Mouse (Mus musculus): ENCODE data around the gene Lrrc38.
"Not testable (repeated sequence)": the region's sequence is repeated elsewhere in the genome, so short reads cannot be mapped to it uniquely, and the experiment has no call there.

Lrrc38 gene

GRCm38 (mm10) chr4:143349484-143349906 lies at the start of gene Lrrc38:
Lrrc38 (plus strand) TSS chr4:143349757.
- peak in 1 of 2 experiments; percentile 45 for DNase-seq

GRCm38 (mm10) chr4:143300113-143300688 lies 49.4 kb upstream of the Lrrc38 start:
- DNase-seq = no peak

- DNase-seq = no peak
These were observed 48.5 kb upstream of the Lrrc38 start for GRCm38 (mm10) chr4:143301042-143301441.

GRCm38 (mm10) chr4:143301875-143302274 lies 47.7 kb upstream of the Lrrc38 start:
- no peak for DNase-seq

GRCm38 (mm10) chr4:143302279-143302890 lies 47.2 kb upstream of the Lrrc38 start:
- DNase-seq = no peak

- DNase-seq = no peak
These were observed 44.5 kb upstream of the Lrrc38 start for GRCm38 (mm10) chr4:143305031-143305430.

GRCm38 (mm10) chr4:143305987-143306772 lies 43.4 kb upstream of the Lrrc38 start:
- DNase-seq = no peak

GRCm38 (mm10) chr4:143311341-143311740 lies 38.2 kb upstream of the Lrrc38 start:
- DNase-seq = peak in 1 of 2 experiments; percentile 49

- no peak for DNase-seq
These were observed 36.3 kb upstream of the Lrrc38 start for GRCm38 (mm10) chr4:143313299-143313698.

GRCm38 (mm10) chr4:143324176-143324924 lies 25.2 kb upstream of the Lrrc38 start:
- no peak for DNase-seq

GRCm38 (mm10) chr4:143324925-143325624 lies 24.5 kb upstream of the Lrrc38 start:
- DNase-seq = no peak

GRCm38 (mm10) chr4:143325625-143325941 lies 24.0 kb upstream of the Lrrc38 start:
- peak; percentile 73 to 87 for DNase-seq

- DNase-seq = no peak
These were observed 19.0 kb upstream of the Lrrc38 start for GRCm38 (mm10) chr4:143330566-143330965.

GRCm38 (mm10) chr4:143331787-143332186 lies 17.8 kb upstream of the Lrrc38 start:
- DNase-seq = no peak

- DNase-seq = no peak
These were observed 15.4 kb upstream of the Lrrc38 start for GRCm38 (mm10) chr4:143334145-143334544.

GRCm38 (mm10) chr4:143334995-143335394 lies 14.6 kb upstream of the Lrrc38 start:
- DNase-seq = no peak

- DNase-seq = no peak
These were observed 13.5 kb upstream of the Lrrc38 start for GRCm38 (mm10) chr4:143336096-143336495.

- DNase-seq = no peak
These were observed 9.7 kb upstream of the Lrrc38 start for GRCm38 (mm10) chr4:143339808-143340207.

GRCm38 (mm10) chr4:143341470-143341869 lies 8.1 kb upstream of the Lrrc38 start:
- no peak for DNase-seq

- not testable (repeated sequence) for DNase-seq
These were observed 4.1 kb upstream of the Lrrc38 start for GRCm38 (mm10) chr4:143345491-143345890.

GRCm38 (mm10) chr4:143348678-143349077 lies 879 bp upstream of the Lrrc38 start:
- no peak for DNase-seq
